Mouse (Mus musculus): ENCODE data around the gene Calml3. TPM values are rescaled to one million over a fixed set of nuclear protein-coding genes. Genes with fewer than 3 reads are reported as not detected.

The Calml3 gene
- total RNA-seq, 2 experiments from 2014 or later, result not detected

Other genes starting within 250 kb of the Calml3 start
- 12.7 and 34.0 TPM in 2 replicates for gene Fam208b, start 193.2 kb downstream of the Calml3 start, total RNA-seq (2015; ENCODE audit: low replicate concordance)
- gene Fam208b, start 193.2 kb downstream of the Calml3 start, total RNA-seq (2017; ENCODE audit: low replicate concordance), result 9.8 and 13.7 TPM in 2 replicates
- 0.42 and 2.5 TPM in 2 replicates for gene Asb13, start 170.3 kb downstream of the Calml3 start, total RNA-seq (2015; ENCODE audit: low replicate concordance)
- gene Asb13, start 170.3 kb downstream of the Calml3 start, total RNA-seq (2017; ENCODE audit: low replicate concordance), result 2.6 TPM in 1 of 2 replicates, not detected in the other
- gene Calm4, start 33.4 kb upstream of the Calml3 start, total RNA-seq (2015; ENCODE audit: low replicate concordance), result not detected in 2 replicates
- gene Calm4, start 33.4 kb upstream of the Calml3 start, total RNA-seq (2017; ENCODE audit: low replicate concordance), result not detected in 2 replicates
- gene Calm5, start 49.9 kb upstream of the Calml3 start, total RNA-seq (2015; ENCODE audit: low replicate concordance), result not detected in 2 replicates
- not detected in 2 replicates for gene Calm5, start 49.9 kb upstream of the Calml3 start, total RNA-seq (2017; ENCODE audit: low replicate concordance)
- 13.4 and 17.8 TPM in 2 replicates for gene Net1, start 113.9 kb upstream of the Calml3 start, total RNA-seq (2015; ENCODE audit: low replicate concordance)
- 21.0 and 42.0 TPM in 2 replicates for gene Net1, start 113.9 kb upstream of the Calml3 start, total RNA-seq (2017; ENCODE audit: low replicate concordance)
- not detected in 2 replicates for gene Tubal3, start 114.0 kb upstream of the Calml3 start, total RNA-seq (2015; ENCODE audit: low replicate concordance)
- gene Tubal3, start 114.0 kb upstream of the Calml3 start, total RNA-seq (2017; ENCODE audit: low replicate concordance), result not detected in 2 replicates
- gene Ucn3, start 141.0 kb upstream of the Calml3 start, total RNA-seq (2015; ENCODE audit: low replicate concordance), result not detected in 2 replicates
- not detected in 2 replicates for gene Ucn3, start 141.0 kb upstream of the Calml3 start, total RNA-seq (2017; ENCODE audit: low replicate concordance)
- gene Akr1c14, start 244.7 kb upstream of the Calml3 start, total RNA-seq (2015; ENCODE audit: low replicate concordance), result not detected in 2 replicates
- gene Akr1c14, start 244.7 kb upstream of the Calml3 start, total RNA-seq (2017; ENCODE audit: low replicate concordance), result not detected in 2 replicates